In genomic region chr19:46406592-46407386, GRCm38 (mm10) we compare ENCODE assay signal across 14 mouse cellular contexts. TPM values are rescaled to one million over a fixed set of nuclear protein-coding genes. Genes with fewer than 3 reads are reported as not detected.
DNase-seq lines count a peak whose midpoint lies in the region; ATAC-seq and TF ChIP-seq lines count a peak whose summit lies in the region.
"Had no signal": no experiment of that assay in that cellular context is flagged by ENCODE, and none has a peak within 500 bp of the region (broad histone marks: within the 10 kb centered on the region; RNA-seq: fewer than 3 reads in every experiment).

No protein-coding gene starts in this region.

- H3K4me2 ChIP-seq in hindbrain, postnatal 0 days (ENCODE audit: low read depth, low read length) = no peak overlapping the region
- no peak overlapping the region for H3K4me2 ChIP-seq in hindbrain, embryonic 12.5 days (replicated peaks)
- no peak overlapping the region for H3K4me2 ChIP-seq in kidney, embryonic 14.5 days (replicated peaks; ENCODE audit: low read depth, low read length)
- H3K4me2 ChIP-seq in stomach, embryonic 16.5 days (ENCODE audit: low read depth, low read length) = no peak overlapping the region
- H3K4me2 ChIP-seq: lung, embryonic 15.5 days; midbrain, embryonic 15.5 days had no signal

- TF ChIP-seq CTCF in hindbrain, postnatal 0 days (IDR thresholded peaks at IDR 0.05; ENCODE audit: low read depth) = no peak

- no peak overlapping the region for H3K9ac ChIP-seq in hindbrain, postnatal 0 days (replicated peaks; ENCODE audit: low read length)
- no peak overlapping the region for H3K9ac ChIP-seq in hindbrain, embryonic 12.5 days
- H3K9ac ChIP-seq in kidney, embryonic 14.5 days (ENCODE audit: low read depth, low read length) = no peak overlapping the region
- no peak overlapping the region for H3K9ac ChIP-seq in stomach, embryonic 16.5 days (ENCODE audit: low read length)
- H3K9ac ChIP-seq: lung, embryonic 15.5 days; midbrain, embryonic 15.5 days had no signal

- intact Hi-C loops in heart, postnatal 10 days (cut with DNase I) = no loop called here

- H3K36me3 ChIP-seq in hindbrain, postnatal 0 days (ENCODE audit: insufficient read depth, low read length) = peaks cover 15% of the 10 kb centered on the region
- H3K36me3 ChIP-seq in hindbrain, embryonic 12.5 days = peaks cover 35% of the 10 kb centered on the region
- H3K36me3 ChIP-seq in kidney, embryonic 14.5 days (ENCODE audit: control insufficient read depth, insufficient read depth, low read length) = peaks cover 62% of the 10 kb centered on the region
- peaks cover 94% of the 10 kb centered on the region for H3K36me3 ChIP-seq in limb, embryonic 10.5 days
- H3K36me3 ChIP-seq in stomach, embryonic 16.5 days (ENCODE audit: control insufficient read depth, insufficient read depth, low read length) = peaks cover 11% of the 10 kb centered on the region; the same call in 1 of the 2 replicates

- H3K4me3 ChIP-seq in hindbrain, postnatal 0 days (ENCODE audit: low read length) = no peak overlapping the region
- H3K4me3 ChIP-seq in hindbrain, embryonic 12.5 days = no peak overlapping the region
- H3K4me3 ChIP-seq in kidney, embryonic 14.5 days (ENCODE audit: low read length) = no peak overlapping the region
- no peak overlapping the region for H3K4me3 ChIP-seq in limb, embryonic 10.5 days
- H3K4me3 ChIP-seq in stomach, embryonic 16.5 days (replicated peaks; ENCODE audit: low read length) = no peak overlapping the region
- H3K4me3 ChIP-seq: lung, embryonic 15.5 days; midbrain, embryonic 15.5 days had no signal

- no peak for ATAC-seq in hindbrain, postnatal 0 days
- ATAC-seq in hindbrain, embryonic 12.5 days (ENCODE audit: low FRiP score) = no peak
- peak; percentile 59; the same call in 1 of the 2 replicates for ATAC-seq in kidney, embryonic 14.5 days (ENCODE audit: low FRiP score, low TSS enrichment)
- no peak for ATAC-seq in stomach, embryonic 16.5 days (ENCODE audit: insufficient read depth, low FRiP score)
- ATAC-seq: forebrain, embryonic 14.5 days; midbrain, embryonic 15.5 days had no signal

- H3K27me3 ChIP-seq in hindbrain, postnatal 0 days (ENCODE audit: insufficient read depth, low read length) = no peaks in the 10 kb centered on the region
- no peaks in the 10 kb centered on the region for H3K27me3 ChIP-seq in hindbrain, embryonic 12.5 days
- no peaks in the 10 kb centered on the region for H3K27me3 ChIP-seq in kidney, embryonic 14.5 days (ENCODE audit: control insufficient read depth, insufficient read depth, low read length)
- no peaks in the 10 kb centered on the region for H3K27me3 ChIP-seq in limb, embryonic 10.5 days (ENCODE audit: low read depth, poor library complexity, severe bottlenecking)
- no peaks in the 10 kb centered on the region for H3K27me3 ChIP-seq in stomach, embryonic 16.5 days (ENCODE audit: control insufficient read depth, insufficient read depth, low read length)
- H3K27me3 ChIP-seq: lung, embryonic 15.5 days; midbrain, embryonic 15.5 days had no signal

- H3K4me1 ChIP-seq in hindbrain, postnatal 0 days (ENCODE audit: insufficient read depth, low read length) = no peaks in the 10 kb centered on the region
- H3K4me1 ChIP-seq in hindbrain, embryonic 12.5 days = no peaks in the 10 kb centered on the region
- H3K4me1 ChIP-seq in kidney, embryonic 14.5 days (ENCODE audit: control insufficient read depth, insufficient read depth, low read length) = 0 out of 2 replicates have a peak, but pooled peaks cover 11% of the 10 kb centered on the region
- H3K4me1 ChIP-seq in limb, embryonic 10.5 days = 0 out of 2 replicates have a peak, but pooled peaks cover 2% of the 10 kb centered on the region
- H3K4me1 ChIP-seq in stomach, embryonic 16.5 days (ENCODE audit: control insufficient read depth, insufficient read depth, low read length) = no peaks in the 10 kb centered on the region
- H3K4me1 ChIP-seq: midbrain, embryonic 15.5 days had no signal

- no peaks in the 10 kb centered on the region for H3K9me3 ChIP-seq in hindbrain, postnatal 0 days (ENCODE audit: low read length)
- no peaks in the 10 kb centered on the region for H3K9me3 ChIP-seq in hindbrain, embryonic 12.5 days (replicated peaks)
- H3K9me3 ChIP-seq in kidney, embryonic 14.5 days (ENCODE audit: control insufficient read depth, low read length) = no peaks in the 10 kb centered on the region
- no peaks in the 10 kb centered on the region for H3K9me3 ChIP-seq in limb, embryonic 10.5 days (replicated peaks)
- no peaks in the 10 kb centered on the region for H3K9me3 ChIP-seq in stomach, embryonic 16.5 days (replicated peaks; ENCODE audit: control insufficient read depth, low read length)
- H3K9me3 ChIP-seq: lung, embryonic 15.5 days; midbrain, embryonic 15.5 days had no signal

- no peak for DNase-seq in hindbrain, postnatal 0 days (ENCODE audit: low spot score)
- no peak for DNase-seq in limb, embryonic 10.5 days (ENCODE audit: low spot score)
- DNase-seq in heart, postnatal 10 days = no peak
- no peak for DNase-seq in left cerebral cortex, adult 11 months (ENCODE audit: low spot score)
- no peak for DNase-seq in lung, postnatal 4 days
- DNase-seq: B cell, adult 2 months; cerebellum, adult 11 months; heart, postnatal 36 days had no signal

- H3K27ac ChIP-seq in hindbrain, postnatal 0 days = 0 out of 2 replicates have a peak overlapping the region, but pooled peaks have one; percentile 26
- no peak overlapping the region for H3K27ac ChIP-seq in hindbrain, embryonic 12.5 days
- peak overlapping the region; percentile 72; the same call in 1 of the 2 replicates for H3K27ac ChIP-seq in kidney, embryonic 14.5 days (ENCODE audit: low read depth, low read length)
- peak overlapping the region; percentile 15; the same call in 1 of the 2 replicates for H3K27ac ChIP-seq in limb, embryonic 10.5 days
- peak overlapping the region; percentile 19; the same call in 1 of the 2 replicates for H3K27ac ChIP-seq in stomach, embryonic 16.5 days (ENCODE audit: low read length)
- H3K27ac ChIP-seq: lung, embryonic 15.5 days; midbrain, embryonic 15.5 days had no signal

- WGBS in hindbrain, postnatal 0 days = 71% methylated on average over 8 of the region's 8 CpGs
- 76% methylated on average over 8 of the region's 8 CpGs for WGBS in hindbrain, embryonic 12.5 days
- WGBS in kidney, embryonic 14.5 days = 65% methylated on average over 8 of the region's 8 CpGs
- 71% methylated on average over 8 of the region's 8 CpGs for WGBS in limb, embryonic 10.5 days
- 76% methylated on average over 8 of the region's 8 CpGs for WGBS in stomach, embryonic 16.5 days

RNA-seq across cellular contexts. Expression of gene Sufu, which starts 10.1 kb away (rescaled TPM):
- total RNA-seq in hindbrain, postnatal 0 days (2014; rRNA removed) = 21.4 and 21.9 TPM in 2 replicates
- 17.2 and 19.1 TPM in 2 replicates for polyA plus RNA-seq in hindbrain, postnatal 0 days (2015; fragmentation: Nextera tagmentation; extraction: Ambion mirVana)
- polyA plus RNA-seq in hindbrain, embryonic 12.5 days (2016; fragmentation: Nextera tagmentation; extraction: Ambion mirVana) = 37.7 and 39.3 TPM in 2 replicates
- polyA plus RNA-seq in kidney, embryonic 14.5 days (2014; fragmentation: Nextera tagmentation; extraction: Ambion mirVana) = 28.1 and 48.8 TPM in 2 replicates
- 53.8 and 58.5 TPM in 2 replicates for polyA plus RNA-seq in limb, embryonic 10.5 days (2016; fragmentation: Nextera tagmentation; extraction: Ambion mirVana)
- polyA plus RNA-seq in stomach, embryonic 16.5 days (2015; fragmentation: Nextera tagmentation; extraction: Ambion mirVana) = 26.4 and 27.4 TPM in 2 replicates
- 10 to 100 TPM; 18.0 to 18.7 TPM for total RNA-seq in heart, postnatal 10 days (2021)

RNA-seq across cellular contexts. Expression of gene Actr1a, which starts 11.2 kb away (rescaled TPM):
- total RNA-seq in hindbrain, postnatal 0 days (2014; rRNA removed) = 321 and 337 TPM in 2 replicates
- polyA plus RNA-seq in hindbrain, postnatal 0 days (2015; fragmentation: Nextera tagmentation; extraction: Ambion mirVana) = 278 and 295 TPM in 2 replicates
- polyA plus RNA-seq in hindbrain, embryonic 12.5 days (2016; fragmentation: Nextera tagmentation; extraction: Ambion mirVana) = 240 and 246 TPM in 2 replicates
- 78.5 and 134 TPM in 2 replicates for polyA plus RNA-seq in kidney, embryonic 14.5 days (2014; fragmentation: Nextera tagmentation; extraction: Ambion mirVana)
- polyA plus RNA-seq in limb, embryonic 10.5 days (2016; fragmentation: Nextera tagmentation; extraction: Ambion mirVana) = 159 and 168 TPM in 2 replicates
- polyA plus RNA-seq in stomach, embryonic 16.5 days (2015; fragmentation: Nextera tagmentation; extraction: Ambion mirVana) = 135 and 146 TPM in 2 replicates
- 100 to 1,000 TPM; 122 to 124 TPM for total RNA-seq in heart, postnatal 10 days (2021)

RNA-seq across cellular contexts. Expression of gene 2310034G01Rik, which starts 56.7 kb away (rescaled TPM):
- total RNA-seq in hindbrain, postnatal 0 days (2014; rRNA removed) = 0.89 and 3.3 TPM in 2 replicates
- polyA plus RNA-seq in hindbrain, postnatal 0 days (2015; fragmentation: Nextera tagmentation; extraction: Ambion mirVana) = 1.7 and 2.5 TPM in 2 replicates
- 1.4 and 1.5 TPM in 2 replicates for polyA plus RNA-seq in hindbrain, embryonic 12.5 days (2016; fragmentation: Nextera tagmentation; extraction: Ambion mirVana)
- polyA plus RNA-seq in kidney, embryonic 14.5 days (2014; fragmentation: Nextera tagmentation; extraction: Ambion mirVana) = 2.7 and 3.5 TPM in 2 replicates
- 1.3 and 1.8 TPM in 2 replicates for polyA plus RNA-seq in limb, embryonic 10.5 days (2016; fragmentation: Nextera tagmentation; extraction: Ambion mirVana)
- 1.7 and 1.8 TPM in 2 replicates for polyA plus RNA-seq in stomach, embryonic 16.5 days (2015; fragmentation: Nextera tagmentation; extraction: Ambion mirVana)
- total RNA-seq in heart, postnatal 10 days (2021) = under 1 TPM; 0.19 to 0.20 TPM
